Mouse (Mus musculus): ENCODE results near the gene Selplg.

- TF ChIP-seq CTCF (IDR thresholded peaks at IDR 0.05; ENCODE audit: borderline replicate concordance, insufficient read depth, low read depth, low read length) (no peak), POLR2A (IDR thresholded peaks at IDR 0.05; ENCODE audit: borderline replicate concordance, insufficient read depth, low read length) (no peak)
Measured at GRCm38 (mm10) chr5:113799691-113800090, 32.8 kb downstream of the Selplg start.
